Mouse (Mus musculus) left cerebral cortex, postnatal 10 days (tissue): ENCODE results near the gene Iqcf4. TPM values are rescaled to one million over a fixed set of nuclear protein-coding genes. Genes with fewer than 3 reads are reported as not detected.

ENCODE experiments used
- DNase-seq, 2 experiments: peaks; one replicate each; pipeline ENCODE4 v3.0.0; 2021 to 2022; ENCODE audit warnings: low spot score in 2 of 2, mixed read lengths in 1 of 2; ENCODE audit errors: extremely low spot score in 1 of 2
- intact Hi-C: fragments of 180-260 bp; cut with DNase I; formaldehyde crosslinking; loops from one replicate; pipeline ENCODE4 v1.15.1; 2025
- total RNA-seq, 2 experiments: library from RNA; stranded (reverse); gene quantifications; 2 replicates each; pipeline ENCODE4 v1.2.3; 2021

The Iqcf4 gene
- total RNA-seq, 2 experiments from 2014 or later = not detected

DNA sequence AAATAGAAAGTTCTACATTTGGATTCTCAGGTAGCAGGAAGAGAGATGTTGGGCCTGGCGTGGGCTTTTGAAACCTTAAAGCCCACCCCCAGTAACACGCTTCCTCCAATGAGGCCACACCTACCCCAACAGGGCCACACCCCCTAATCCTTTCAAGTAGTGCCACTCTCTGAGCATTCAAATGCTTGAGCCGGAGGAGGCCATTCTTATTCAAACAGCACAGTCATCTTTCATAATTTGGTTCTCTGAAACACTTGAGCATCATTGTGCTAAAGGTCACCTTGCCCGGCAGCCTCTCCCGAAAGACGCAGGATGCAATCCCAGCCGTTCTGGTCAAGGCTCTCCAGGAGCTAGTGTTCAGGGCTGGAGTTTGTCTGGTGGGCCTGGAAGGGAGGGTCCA lies 36.5 kb downstream of the Iqcf4 start:
- DNase-seq = no peak
- intact Hi-C loops = loop anchor here (5.0 kb wide), 2 partner anchors 63 to 108 kb away; no protein-coding TSS in a partner anchor

DNA sequence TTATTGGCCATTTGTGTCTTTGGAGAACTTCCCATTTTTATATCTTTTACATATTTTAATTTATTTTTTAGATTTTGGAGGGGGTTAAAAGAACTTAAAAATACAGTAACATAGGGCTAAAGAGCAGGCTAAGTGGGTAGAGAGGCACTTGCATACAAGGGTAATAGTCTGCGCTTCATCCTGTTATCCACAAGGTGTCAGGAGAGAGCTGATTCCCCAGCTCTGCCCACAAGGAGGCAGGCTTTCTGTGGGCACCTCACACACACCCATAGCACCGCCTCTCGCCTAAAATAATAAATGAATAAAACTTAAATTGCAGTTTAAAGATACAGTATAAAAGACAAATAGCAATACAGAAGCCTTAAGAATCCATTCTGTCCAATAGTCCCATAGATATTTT lies 39.0 kb downstream of the Iqcf4 start:
- DNase-seq = peak in 1 of 2 experiments; percentile 23
- intact Hi-C loops = loop anchor here (5.0 kb wide), 2 partner anchors 65 to 110 kb away; no protein-coding TSS in a partner anchor

DNA sequence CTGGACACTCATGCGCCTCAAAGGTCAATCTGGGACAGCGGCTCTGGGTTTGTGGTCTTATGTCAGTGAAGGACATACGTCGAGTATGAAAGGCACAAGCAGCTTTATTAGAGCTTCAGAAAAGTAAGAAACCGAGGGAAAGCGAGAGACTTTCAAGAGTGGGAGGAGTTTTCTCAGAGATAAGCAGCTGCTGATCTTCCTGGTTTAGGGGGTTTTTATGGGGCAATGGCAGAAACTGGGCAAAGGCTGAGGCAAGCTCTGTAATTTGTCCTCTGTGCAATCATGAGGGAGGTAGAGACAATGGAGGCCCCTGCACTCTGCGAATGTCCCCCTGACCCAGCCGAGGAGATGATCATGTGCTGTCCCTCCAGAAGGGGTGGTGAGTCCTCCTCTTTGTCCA lies 50.9 kb downstream of the Iqcf4 start:
- DNase-seq = no peak
- intact Hi-C loops = no loop called here

DNA sequence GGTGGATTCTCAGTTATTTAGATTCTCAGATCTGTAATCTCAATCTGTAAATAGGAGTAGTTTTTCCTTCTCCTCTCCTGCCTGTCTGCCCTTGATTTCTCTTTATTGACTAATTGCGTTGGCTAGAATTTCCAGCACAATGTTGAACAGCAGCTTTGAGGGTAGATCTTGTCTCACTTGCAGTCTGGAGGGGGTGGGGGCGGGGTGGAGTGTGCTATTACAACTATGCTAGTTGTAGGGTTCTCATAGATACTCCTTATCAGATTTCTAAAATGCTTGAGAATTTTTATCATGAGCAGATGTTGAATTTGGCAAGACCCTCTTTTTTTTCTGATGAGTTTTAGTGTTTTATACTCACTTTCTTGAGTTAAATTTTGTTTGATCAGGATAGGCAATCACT lies 51.4 kb downstream of the Iqcf4 start:
- intact Hi-C loops = no loop called here

More for the DNA sequence above, 51.4 kb downstream of the Iqcf4 start:
- no peak for DNase-seq

Other genes with a start within 250 kb of the Iqcf4 start
- gene Dusp7, start 202.4 kb downstream of the Iqcf4 start, total RNA-seq = 10 to 100 TPM; 80.7 to 82.0 TPM
- 100 to 1,000 TPM; 378 to 397 TPM for gene Rpl29, start 141.5 kb downstream of the Iqcf4 start, total RNA-seq
- 1 to 10 TPM; 9.2 to 9.3 TPM for gene Acy1, start 132.7 kb downstream of the Iqcf4 start, total RNA-seq
- gene Abhd14b, start 123.5 kb downstream of the Iqcf4 start, total RNA-seq = 10 to 100 TPM in 1 of 2 experiments, 1 to 10 TPM in 1; 9.7 to 10.3 TPM
- gene Abhd14a, start 123.3 kb downstream of the Iqcf4 start, total RNA-seq = 10 to 100 TPM; 55.7 to 59.6 TPM
- gene Pcbp4, start 117.7 kb downstream of the Iqcf4 start, total RNA-seq = 100 to 1,000 TPM; 222 to 242 TPM
- gene Gpr62, start 105.1 kb downstream of the Iqcf4 start, total RNA-seq = 1 to 10 TPM; 2.2 to 2.8 TPM
- 10 to 100 TPM; 37.3 to 37.7 TPM for gene Rrp9, start 95.0 kb downstream of the Iqcf4 start, total RNA-seq
- 1 to 10 TPM; 2.5 to 3.2 TPM for gene Parp3, start 94.0 kb downstream of the Iqcf4 start, total RNA-seq
- not detected for gene Iqcf1, start 71.0 kb downstream of the Iqcf4 start, total RNA-seq
- 1 to 10 TPM in 1 of 2 experiments, under 1 TPM in 1; 0.92 to 1.2 TPM for gene Iqcf5, start 56.4 kb downstream of the Iqcf4 start, total RNA-seq
- not detected for gene Iqcf3, start 9.4 kb downstream of the Iqcf4 start, total RNA-seq
- not detected for gene Iqcf6, start 55.6 kb upstream of the Iqcf4 start, total RNA-seq
- 10 to 100 TPM; 54.5 to 58.8 TPM for gene Grm2, start 85.1 kb upstream of the Iqcf4 start, total RNA-seq
- 100 to 1,000 TPM in 1 of 2 experiments, 10 to 100 TPM in 1; 90.9 to 104 TPM for gene Tex264, start 114.9 kb upstream of the Iqcf4 start, total RNA-seq
- gene Rad54l2, start 218.2 kb upstream of the Iqcf4 start, total RNA-seq = 10 to 100 TPM; 21.7 to 21.8 TPM